Mouse (Mus musculus) limb, embryonic 15.5 days (tissue): Measurements from ENCODE around the gene Cfap65. TPM values are rescaled to one million over a fixed set of nuclear protein-coding genes. Genes with fewer than 3 reads are reported as not detected.

Source experiments
- ATAC-seq: fragments of 200-750 bp; cut with Nextera tagmentation; 2 replicates; pipeline ENCODE4 v1.8.0; 2017; ENCODE audit warnings: low read depth, moderate TSS enrichment; ENCODE audit not compliant: insufficient number of reproducible peaks, low FRiP score, low TSS enrichment
- H3K27ac ChIP-seq: fragments of 300-500 bp; sonication (generic); 2 replicates; pipeline ENCODE4 v1.5.1; 2015; ENCODE audit warnings: moderate library complexity, mild to moderate bottlenecking, inconsistent platforms
- H3K27me3 ChIP-seq: fragments of 300-500 bp; sonication (generic); 2 replicates; pipeline ENCODE4 v1.6.1; 2015; ENCODE audit warnings: inconsistent platforms
- H3K36me3 ChIP-seq: fragments of 300-500 bp; sonication (generic); 2 replicates; pipeline ENCODE4 v1.6.1; 2015; ENCODE audit warnings: inconsistent platforms
- H3K4me1 ChIP-seq: fragments of 300-500 bp; sonication (generic); 2 replicates; pipeline ENCODE4 v1.6.1; 2015; ENCODE audit warnings: inconsistent platforms
- H3K4me2 ChIP-seq: fragments of 300-500 bp; sonication (generic); 2 replicates; pipeline ENCODE4 v1.6.1; 2015; ENCODE audit warnings: mild to moderate bottlenecking, inconsistent platforms
- H3K4me3 ChIP-seq: fragments of 300-500 bp; sonication (generic); 2 replicates; pipeline ENCODE4 v1.5.1; 2015; ENCODE audit warnings: mild to moderate bottlenecking, inconsistent platforms
- H3K9ac ChIP-seq: fragments of 300-500 bp; sonication (generic); 2 replicates; pipeline ENCODE4 v1.6.1; 2015; ENCODE audit warnings: inconsistent platforms
- H3K9me3 ChIP-seq: fragments of 300-500 bp; sonication (generic); 2 replicates; pipeline ENCODE4 v1.6.1; 2016; ENCODE audit warnings: inconsistent platforms
- WGBS: fragments of 180-500 bp; shearing (Covaris S2); methylation state at CpG from one replicate; pipeline ENCODE4 v1.1.7; 2015; 5-methylcytosine and 5-hydroxymethylcytosine counted together
- polyA plus RNA-seq: library from polyadenylated mRNA; unstranded; fragments of >200 nt; fragmentation: Nextera tagmentation; extraction: Ambion mirVana; gene quantifications from 2 replicates; pipeline ENCODE4 v1.2.1, GENCODE M21; 2015

Gene Cfap65
- polyA plus RNA-seq, 1 experiment from 2014 or later: not detected

GRCm38 (mm10) chr1:74951556-74952210 is 16.3 kb upstream of the Cfap65 start, which contains the start of gene Ihh:
TSS of gene Ihh (minus strand) at chr1:74951672.
- 1% methylated on average over 49 of the region's 55 CpGs for WGBS

GRCm38 (mm10) chr1:74950576-74951490 is 15.4 kb upstream of the Cfap65 start:
- Histone ChIP-seq H3K27me3 (peaks cover 95% of the 10 kb centered on the region), H3K27ac (no peak overlapping the region), H3K9ac (no peak overlapping the region; the same call in 1 of the 2 replicates), H3K9me3 (no peaks in the 10 kb centered on the region), H3K4me3 (peak overlapping the region; percentile 41), H3K36me3 (no peaks in the 10 kb centered on the region), H3K4me2 (peak overlapping the region; percentile 78), H3K4me1 (peaks cover 32% of the 10 kb centered on the region)
- ATAC-seq: no peak
- WGBS: 1% methylated on average over 78 of the region's 84 CpGs

More at GRCm38 (mm10) chr1:74951556-74952210, 16.3 kb upstream of the Cfap65 start, which contains the start of gene Ihh:
- no peaks in the 10 kb centered on the region for H3K9me3 ChIP-seq
- no peaks in the 10 kb centered on the region for H3K36me3 ChIP-seq
- H3K4me3 ChIP-seq: peak within 1 kb of the TSS; percentile 41
- peak within 1 kb of the TSS; percentile 78 for H3K4me2 ChIP-seq
- H3K9ac ChIP-seq: no peak within 1 kb of the TSS; the same call in 1 of the 2 replicates
- no peak for ATAC-seq
- H3K4me1 ChIP-seq: peaks cover 32% of the 10 kb centered on the region
- H3K27me3 ChIP-seq: peaks cover 87% of the 10 kb centered on the region
- H3K27ac ChIP-seq: no peak within 1 kb of the TSS

DNA sequence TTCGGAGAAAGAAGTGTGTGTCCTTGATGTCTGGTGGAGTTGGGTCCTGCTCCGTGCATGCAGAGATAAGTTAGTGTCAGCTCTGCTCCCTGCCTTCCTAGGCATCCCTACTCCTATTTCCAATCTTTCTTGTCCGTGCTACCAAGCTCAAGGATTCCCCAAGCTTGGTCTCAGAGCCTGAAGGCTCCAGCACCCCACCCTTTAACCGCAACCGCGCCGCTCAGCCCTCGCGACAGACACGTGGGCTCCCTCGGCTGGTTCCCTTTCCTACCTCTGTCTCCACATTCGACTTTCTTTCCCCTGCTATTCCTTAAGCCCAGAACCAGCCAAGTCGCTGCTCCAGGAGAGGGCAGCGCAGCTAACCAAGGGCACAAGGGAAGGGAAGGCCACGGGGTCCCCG is 14.7 kb upstream of the Cfap65 start:
- Histone ChIP-seq H3K4me3 (peak overlapping the region; percentile 41), H3K9ac (no peak overlapping the region), H3K4me2 (peak overlapping the region; percentile 78)

GRCm38 (mm10) chr1:74949666-74950050 is 14.3 kb upstream of the Cfap65 start:
- Histone ChIP-seq H3K9ac (no peak overlapping the region), H3K9me3 (no peaks in the 10 kb centered on the region), H3K36me3 (no peaks in the 10 kb centered on the region), H3K4me2 (0 out of 2 replicates have a peak overlapping the region, but pooled peaks have one; percentile 78), H3K27ac (no peak overlapping the region), H3K4me1 (peaks cover 32% of the 10 kb centered on the region), H3K4me3 (peak overlapping the region; percentile 41), H3K27me3 (peaks cover 99% of the 10 kb centered on the region)
- 3% methylated on average over 24 of the region's 24 CpGs for WGBS
- ATAC-seq: no peak

More for the DNA sequence above, 14.7 kb upstream of the Cfap65 start:
- Histone ChIP-seq H3K27ac (no peak overlapping the region), H3K4me1 (peaks cover 32% of the 10 kb centered on the region), H3K27me3 (peaks cover 99% of the 10 kb centered on the region), H3K36me3 (no peaks in the 10 kb centered on the region), H3K9me3 (no peaks in the 10 kb centered on the region)
- ATAC-seq: no peak
- under 1% methylated on average over 16 of the region's 16 CpGs for WGBS

- no peaks in the 10 kb centered on the region for H3K9me3 ChIP-seq
- ATAC-seq: no peak
- H3K4me3 ChIP-seq: peak overlapping the region; percentile 41; the same call in 1 of the 2 replicates
- H3K9ac ChIP-seq: no peak overlapping the region
- no peaks in the 10 kb centered on the region for H3K36me3 ChIP-seq
- H3K27me3 ChIP-seq: peaks cover 100% of the 10 kb centered on the region
- peak overlapping the region; percentile 78; the same call in 1 of the 2 replicates for H3K4me2 ChIP-seq
- H3K27ac ChIP-seq: no peak overlapping the region
- 3% methylated on average over 20 of the region's 20 CpGs for WGBS
- peaks cover 32% of the 10 kb centered on the region for H3K4me1 ChIP-seq
Measured at GRCm38 (mm10) chr1:74948784-74949665, 13.6 kb upstream of the Cfap65 start.

DNA sequence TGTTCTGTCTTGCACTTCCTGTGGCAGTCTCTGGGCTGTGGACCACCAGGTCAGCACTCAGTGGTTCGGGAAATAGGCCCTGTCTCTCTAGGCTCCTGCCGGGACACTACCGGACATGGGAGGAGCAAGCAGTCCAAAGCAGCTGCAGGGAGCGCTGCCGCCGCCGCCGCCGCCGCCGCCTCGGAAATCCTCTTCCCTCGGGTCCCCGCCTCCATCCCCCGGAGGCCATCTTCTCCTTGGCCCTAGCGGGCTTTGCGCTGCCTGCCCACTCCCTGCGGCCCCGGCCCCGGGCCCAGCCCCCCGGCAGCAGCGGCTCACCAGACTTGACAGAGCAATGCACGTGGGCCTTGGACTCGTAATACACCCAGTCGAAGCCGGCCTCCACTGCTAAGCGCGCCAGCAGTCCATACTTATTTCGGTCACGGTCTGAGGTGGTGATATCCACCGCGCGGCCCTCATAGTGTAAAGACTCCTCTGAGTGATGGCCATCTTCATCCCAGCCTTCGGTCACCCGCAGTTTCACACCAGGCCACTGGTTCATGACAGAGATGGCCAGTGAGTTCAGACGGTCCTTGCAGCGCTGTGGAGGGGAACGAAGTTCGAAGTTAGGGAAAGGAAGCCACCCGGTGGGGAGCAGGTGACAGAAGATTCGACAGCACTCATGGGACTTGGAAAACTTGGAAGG is 12.7 kb upstream of the Cfap65 start:
- Histone ChIP-seq H3K9me3 (no peaks in the 10 kb centered on the region), H3K9ac (no peak overlapping the region), H3K27ac (no peak overlapping the region), H3K4me3 (peak overlapping the region; percentile 20), H3K4me1 (peaks cover 32% of the 10 kb centered on the region), H3K36me3 (no peaks in the 10 kb centered on the region), H3K4me2 (peak overlapping the region; percentile 39), H3K27me3 (peaks cover 100% of the 10 kb centered on the region)
- 3% methylated on average over 40 of the region's 41 CpGs for WGBS
- ATAC-seq: no peak

DNA sequence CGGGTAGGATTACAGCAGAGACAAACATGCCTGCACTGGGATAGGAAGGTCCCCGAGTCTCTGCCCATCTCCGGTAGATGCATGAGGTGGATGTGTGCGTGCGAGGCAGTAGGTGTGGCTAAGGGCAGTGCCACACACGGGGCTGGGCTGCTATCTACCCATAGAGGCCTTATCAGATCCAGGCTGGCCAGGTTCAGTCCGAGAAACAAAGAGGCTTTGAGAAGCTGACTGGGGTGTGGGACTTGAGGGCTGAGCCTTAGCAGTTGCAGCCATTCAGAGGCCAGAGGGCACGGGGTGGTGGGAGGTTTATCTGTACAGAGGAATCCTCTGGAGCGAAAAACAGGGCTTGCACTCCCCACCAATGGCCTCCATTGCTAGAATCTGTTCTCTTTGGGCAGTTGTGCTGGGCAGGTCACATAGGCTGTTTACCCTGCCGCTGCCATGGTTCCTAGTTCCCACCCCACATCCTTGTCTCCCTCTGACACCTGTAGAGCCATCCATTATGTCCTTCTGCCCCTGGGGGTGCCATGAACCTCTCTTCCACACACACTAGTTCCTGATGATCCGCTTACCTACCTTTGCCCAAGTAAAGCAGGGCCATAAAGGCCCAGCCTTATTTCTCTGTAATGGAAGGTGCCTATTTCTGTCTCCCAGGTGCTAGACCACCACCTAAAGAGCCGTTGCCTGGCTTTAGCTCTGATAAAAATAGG is 6.4 kb upstream of the Cfap65 start:
- Histone ChIP-seq H3K27me3 (peaks cover 82% of the 10 kb centered on the region), H3K4me1 (no peaks in the 10 kb centered on the region), H3K36me3 (no peaks in the 10 kb centered on the region), H3K27ac (no peak overlapping the region), H3K4me2 (no peak overlapping the region), H3K9me3 (no peaks in the 10 kb centered on the region), H3K4me3 (no peak overlapping the region), H3K9ac (no peak overlapping the region)
- no peak for ATAC-seq
- 60% methylated on average over 12 of the region's 12 CpGs for WGBS

DNA sequence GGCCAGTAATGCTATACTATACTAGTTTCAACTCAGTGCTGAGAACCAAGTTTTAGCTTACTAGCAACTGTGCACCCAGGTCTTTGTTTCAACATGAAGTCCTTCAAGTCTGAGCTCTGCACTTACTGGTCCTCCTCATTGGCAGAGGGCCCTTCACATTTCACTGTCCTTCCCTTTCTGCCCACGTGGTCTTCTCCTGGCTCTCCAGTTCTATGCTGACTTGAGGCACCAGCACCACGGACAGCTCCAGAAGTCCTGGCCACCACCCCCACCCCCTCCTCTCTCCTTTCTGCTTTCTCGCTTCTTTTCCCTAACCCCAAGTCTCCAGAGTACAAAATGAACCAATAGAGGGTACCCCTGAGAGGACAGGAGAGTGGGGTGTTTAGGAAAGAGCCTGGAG is 4.4 kb upstream of the Cfap65 start:
- Histone ChIP-seq H3K27ac (no peak overlapping the region), H3K4me3 (no peak overlapping the region), H3K9me3 (no peaks in the 10 kb centered on the region), H3K36me3 (no peaks in the 10 kb centered on the region), H3K9ac (no peak overlapping the region), H3K4me2 (no peak overlapping the region), H3K27me3 (peaks cover 69% of the 10 kb centered on the region), H3K4me1 (0 out of 2 replicates have a peak, but pooled peaks cover 2% of the 10 kb centered on the region)
- ATAC-seq: no peak
- 4% methylated on average over 3 of the region's 3 CpGs for WGBS

- peaks cover 55% of the 10 kb centered on the region for H3K27me3 ChIP-seq
- 0 out of 2 replicates have a peak, but pooled peaks cover 2% of the 10 kb centered on the region for H3K4me1 ChIP-seq
- no peaks in the 10 kb centered on the region for H3K9me3 ChIP-seq
- no peak overlapping the region for H3K4me2 ChIP-seq
- no peak overlapping the region for H3K9ac ChIP-seq
- no peak overlapping the region for H3K4me3 ChIP-seq
- no peak for ATAC-seq
- no peak overlapping the region for H3K27ac ChIP-seq
- no peaks in the 10 kb centered on the region for H3K36me3 ChIP-seq
- 38% methylated on average over 12 of the region's 12 CpGs for WGBS
Measured at GRCm38 (mm10) chr1:74936221-74936830, 927 bp upstream of the Cfap65 start.

GRCm38 (mm10) chr1:74927621-74928296 is 7.6 kb downstream of the Cfap65 start:
- Histone ChIP-seq H3K27me3 (peaks cover 32% of the 10 kb centered on the region), H3K4me2 (no peak overlapping the region), H3K4me3 (no peak overlapping the region), H3K4me1 (no peaks in the 10 kb centered on the region), H3K9me3 (no peaks in the 10 kb centered on the region), H3K36me3 (no peaks in the 10 kb centered on the region), H3K27ac (no peak overlapping the region), H3K9ac (no peak overlapping the region)
- ATAC-seq: no peak
- WGBS: 80% methylated on average over 9 of the region's 9 CpGs
